Mouse (Mus musculus): ENCODE results near the gene Gpr141.

DNA sequence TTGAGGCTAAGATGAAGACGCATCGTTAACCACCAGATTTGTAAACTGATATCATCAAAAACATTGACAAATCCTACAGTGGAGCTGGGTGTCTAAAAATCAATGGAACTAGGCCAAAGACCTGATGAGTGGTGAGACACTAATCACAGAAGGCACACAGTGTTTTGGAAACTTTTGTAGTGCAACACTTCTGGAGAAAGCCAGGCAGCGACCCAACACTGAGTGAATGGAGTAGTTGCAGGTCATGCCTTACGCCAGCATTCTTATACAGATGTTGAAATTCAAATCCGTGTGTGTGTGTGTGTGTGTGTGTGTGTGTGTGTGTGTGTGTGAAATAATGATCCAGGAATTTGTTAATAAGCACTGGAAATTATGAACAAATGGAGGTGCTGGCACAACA is 79.5 kb downstream of the Gpr141 start:
- TF ChIP-seq CTCF (IDR thresholded peaks at IDR 0.05; ENCODE audit: low read depth, low read length) (no peak), POLR2A (IDR thresholded peaks at IDR 0.05; ENCODE audit: borderline replicate concordance, low read depth, low read length) (no peak)

Data from bone marrow macrophage, adult 2 months (primary cell).